Mouse (Mus musculus) stomach, postnatal 0 days (tissue): ENCODE measurements at regions not wholly inside any gene's neighbourhood (a gene's known extent, or its start where the extent isn't known, plus 50 kb on each side); places are given as distances from the start of the nearest gene placed in this dataset.

ENCODE experiments used
- ATAC-seq: fragments of 200-750 bp; cut with Nextera tagmentation; 2 replicates; pipeline ENCODE4 v1.8.0; 2017; ENCODE audit not compliant: low FRiP score, low TSS enrichment
- DNase-seq: peaks from one replicate; pipeline ENCODE4 v3.0.0-alpha.2; 2016; ENCODE audit warnings: low spot score
- H3K27ac ChIP-seq: fragments of 300-500 bp; sonication (generic); replicated peaks from 2 replicates; pipeline ENCODE4 v1.5.1; 2014; ENCODE audit warnings: mild to moderate bottlenecking, control low read depth
- H3K27me3 ChIP-seq: fragments of 300-500 bp; sonication (generic); 2 replicates; pipeline ENCODE4 v1.6.1; 2014; ENCODE audit warnings: low read length; ENCODE audit not compliant: control insufficient read depth, insufficient read depth
- H3K36me3 ChIP-seq: fragments of 300-500 bp; sonication (generic); 2 replicates; pipeline ENCODE4 v1.6.1; 2014; ENCODE audit warnings: low read length, mixed read lengths; ENCODE audit not compliant: control insufficient read depth, insufficient read depth
- H3K4me1 ChIP-seq: fragments of 300-500 bp; sonication (generic); replicated peaks from 2 replicates; pipeline ENCODE4 v1.6.1; 2014; ENCODE audit warnings: antibody characterized with exemption; ENCODE audit not compliant: control insufficient read depth, insufficient read depth
- H3K4me2 ChIP-seq: fragments of 300-500 bp; sonication (generic); replicated peaks from 2 replicates; pipeline ENCODE4 v1.6.1; 2014; ENCODE audit warnings: low read depth, mild to moderate bottlenecking, control low read depth, moderate library complexity
- H3K4me3 ChIP-seq: fragments of 300-500 bp; sonication (generic); 2 replicates; pipeline ENCODE4 v1.5.1; 2014; ENCODE audit warnings: low read depth, low read length, control low read depth
- H3K9ac ChIP-seq: fragments of 300-500 bp; sonication (generic); 2 replicates; pipeline ENCODE4 v1.6.1; 2014; ENCODE audit warnings: mild to moderate bottlenecking, low read length, control low read depth, mixed read lengths
- H3K9me3 ChIP-seq: fragments of 300-500 bp; sonication (generic); 2 replicates; pipeline ENCODE4 v1.6.1; 2016; ENCODE audit warnings: low read length; ENCODE audit not compliant: control insufficient read depth
- CTCF ChIP-seq: IDR thresholded peaks from 2 replicates; pipeline ENCODE4 v1.5.1; 2016; ENCODE audit warnings: antibody characterized with exemption, low read depth, mild to moderate bottlenecking, moderate library complexity
- EP300 ChIP-seq: optimal IDR thresholded peaks from 2 replicates; pipeline ENCODE3; 2016; ENCODE audit warnings: antibody characterized with exemption
- WGBS: fragments of 180-500 bp; shearing (Covaris S2); extraction: QIAGEN DNeasy Blood & Tissue Kit; methylation state at CpG from one replicate; pipeline ENCODE4 v1.1.7; 2014; 5-methylcytosine and 5-hydroxymethylcytosine counted together

DNA sequence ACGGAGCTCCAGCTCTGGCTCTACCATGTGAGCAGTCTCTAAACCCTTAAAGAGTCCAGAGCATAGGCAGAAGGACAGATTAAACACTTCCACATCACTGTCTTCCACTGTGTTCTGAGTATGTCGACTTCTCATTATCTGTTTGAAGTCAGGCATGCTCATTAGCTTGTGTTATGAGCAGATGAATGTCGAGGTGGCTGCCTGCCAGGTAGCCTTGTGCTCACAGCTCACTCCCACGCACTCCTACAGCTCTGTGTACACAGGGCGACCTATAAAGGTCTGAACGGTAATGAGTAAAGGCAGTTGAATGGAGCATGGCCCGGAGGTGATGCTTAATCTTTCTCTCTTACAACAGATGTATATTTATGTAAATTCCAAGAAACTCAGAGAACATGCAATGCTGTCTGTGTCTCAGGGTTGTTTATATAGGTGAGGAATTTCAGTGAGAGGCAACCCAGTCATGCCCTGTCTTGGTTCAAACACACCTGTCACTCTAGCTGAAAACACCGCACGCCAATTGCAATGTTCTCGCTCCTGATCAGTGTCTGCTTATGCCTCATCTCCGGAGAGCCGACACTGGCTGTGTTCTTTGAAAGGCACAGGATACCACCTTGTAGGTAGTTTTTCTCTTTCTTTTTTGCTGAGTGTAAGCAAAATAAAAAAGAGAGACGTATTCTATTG, 135.9 kb upstream of the Gm5148 start:
- H3K4me1 ChIP-seq, result peaks cover 5% of the 10 kb centered on the region; the same call in 1 of the 2 replicates
- DNase-seq (peak; percentile 78), ATAC-seq (peak; percentile 93)
- no peak overlapping the region for H3K27ac ChIP-seq
- H3K27me3 ChIP-seq, result no peaks in the 10 kb centered on the region
- no peak overlapping the region for H3K4me2 ChIP-seq
- no peak for TF ChIP-seq EP300
- no peak for TF ChIP-seq CTCF
- 29% methylated on average over 13 of the region's 13 CpGs for WGBS
- H3K9me3 ChIP-seq, result no peaks in the 10 kb centered on the region
- H3K4me3 ChIP-seq, result no peak overlapping the region
- no peak overlapping the region for H3K9ac ChIP-seq
- H3K36me3 ChIP-seq, result no peaks in the 10 kb centered on the region

GRCm38 (mm10) chr3:37858624-37859302, 134.5 kb upstream of the Gm5148 start:
- Histone ChIP-seq H3K9ac (no peak overlapping the region), H3K4me3 (no peak overlapping the region), H3K9me3 (no peaks in the 10 kb centered on the region), H3K4me2 (no peak overlapping the region), H3K27me3 (no peaks in the 10 kb centered on the region), H3K4me1 (peaks cover 5% of the 10 kb centered on the region; the same call in 1 of the 2 replicates), H3K27ac (no peak overlapping the region), H3K36me3 (no peaks in the 10 kb centered on the region)
- no peak for DNase-seq
- 85% methylated on average over 6 of the region's 6 CpGs for WGBS
- TF ChIP-seq CTCF, result no peak
- no peak for TF ChIP-seq EP300
- ATAC-seq, result no peak

- peaks cover 12% of the 10 kb centered on the region; the same call in 1 of the 2 replicates for H3K4me1 ChIP-seq
- WGBS, result 44% methylated on average over 3 of the region's 3 CpGs
- H3K27ac ChIP-seq, result peak overlapping the region; percentile 1; the same call in 1 of the 2 replicates
- no peak overlapping the region for H3K4me2 ChIP-seq
- no peak for ATAC-seq
- no peak overlapping the region for H3K9ac ChIP-seq
- no peak for TF ChIP-seq CTCF
- no peak for TF ChIP-seq EP300
- no peak for DNase-seq
- no peak overlapping the region for H3K4me3 ChIP-seq
- H3K27me3 ChIP-seq, result no peaks in the 10 kb centered on the region
- no peaks in the 10 kb centered on the region for H3K36me3 ChIP-seq
- no peaks in the 10 kb centered on the region for H3K9me3 ChIP-seq
These were observed 122.1 kb upstream of the Gm5148 start for GRCm38 (mm10) chr3:37846191-37847003.

GRCm38 (mm10) chr3:37845313-37846023, 121.2 kb upstream of the Gm5148 start:
- 62% methylated on average over 11 of the region's 11 CpGs for WGBS
- H3K9me3 ChIP-seq, result no peaks in the 10 kb centered on the region
- H3K27me3 ChIP-seq, result no peaks in the 10 kb centered on the region
- H3K27ac ChIP-seq, result peak overlapping the region; percentile 58
- peaks cover 12% of the 10 kb centered on the region; the same call in 1 of the 2 replicates for H3K4me1 ChIP-seq
- H3K4me3 ChIP-seq, result no peak overlapping the region
- no peak overlapping the region for H3K4me2 ChIP-seq
- ATAC-seq, result peak; percentile 42; the same call in 1 of the 2 replicates
- DNase-seq, result no peak
- TF ChIP-seq CTCF (no peak), EP300 (no peak)
- H3K9ac ChIP-seq, result peak overlapping the region; percentile 14; the same call in 1 of the 2 replicates
- no peaks in the 10 kb centered on the region for H3K36me3 ChIP-seq

DNA sequence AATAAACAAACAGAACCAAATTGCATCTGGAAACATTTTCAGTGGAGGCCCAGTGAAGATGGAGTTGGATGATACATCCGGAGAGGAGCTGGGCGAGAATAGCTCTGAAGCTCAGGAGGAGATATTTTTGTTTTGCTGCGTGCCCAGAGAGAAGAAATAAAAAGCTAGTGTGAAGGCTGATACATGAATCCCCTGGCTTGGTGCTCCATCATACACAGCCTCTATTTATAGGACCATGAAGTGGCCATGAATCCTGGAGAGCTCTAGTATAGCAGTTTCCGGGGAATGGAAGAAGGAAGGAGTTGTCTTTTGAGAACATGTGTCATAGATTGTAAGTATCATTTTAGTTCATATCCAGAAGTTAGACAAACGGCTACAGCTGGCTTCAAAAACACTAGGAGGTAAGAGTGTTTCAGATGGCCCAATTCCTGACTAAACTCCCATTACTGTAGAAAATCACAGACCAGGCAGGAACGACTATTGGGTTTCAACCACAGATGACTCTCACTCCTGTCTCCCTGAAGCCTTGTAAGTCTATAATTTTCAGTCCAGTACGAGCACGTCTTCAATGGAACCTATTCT, 120.5 kb upstream of the Gm5148 start:
- no peaks in the 10 kb centered on the region for H3K27me3 ChIP-seq
- no peak overlapping the region for H3K9ac ChIP-seq
- H3K4me3 ChIP-seq, result no peak overlapping the region
- peak overlapping the region; percentile 58 for H3K27ac ChIP-seq
- no peaks in the 10 kb centered on the region for H3K36me3 ChIP-seq
- 68% methylated on average over 8 of the region's 8 CpGs for WGBS
- TF ChIP-seq CTCF (no peak), EP300 (no peak)
- H3K9me3 ChIP-seq, result no peaks in the 10 kb centered on the region
- no peak overlapping the region for H3K4me2 ChIP-seq
- ATAC-seq (no peak), DNase-seq (no peak)
- H3K4me1 ChIP-seq, result peaks cover 12% of the 10 kb centered on the region; the same call in 1 of the 2 replicates
